Mouse (Mus musculus): ENCODE results near the gene Wbp1l. TPM values are rescaled to one million over a fixed set of nuclear protein-coding genes. Genes with fewer than 3 reads are reported as not detected.
A peak's percentile ranks its signal among the peaks of the same experiment; 100 is the strongest.

The Wbp1l gene
- polyA plus RNA-seq, 1 experiment from 2014 or later, result 14.9 TPM

DNA sequence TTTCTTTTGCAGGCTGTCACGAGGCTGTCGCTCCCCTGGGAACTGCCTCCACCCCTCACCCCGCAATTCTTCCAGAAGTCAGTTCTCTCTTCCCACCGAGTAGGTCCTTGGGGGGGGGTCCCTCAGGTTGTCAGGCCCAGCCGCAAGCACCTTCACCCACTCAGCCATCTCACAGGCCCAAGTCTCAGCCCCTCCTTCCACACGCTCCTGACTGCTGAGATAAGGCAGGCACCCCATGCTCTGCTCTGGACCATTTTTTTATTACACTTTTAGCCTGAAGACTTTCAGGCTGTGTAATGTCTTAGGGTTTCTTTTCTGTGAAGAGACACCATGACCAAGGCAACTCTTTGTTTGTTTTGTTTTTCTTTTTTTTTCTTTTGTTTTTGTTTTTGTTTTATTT lies 38.7 kb downstream of the Wbp1l start:
- H3K27me3 ChIP-seq, result no peaks in the 10 kb centered on the region
- no peak overlapping the region for H3K4me3 ChIP-seq (replicated peaks)
- H3K27ac ChIP-seq, result no peak overlapping the region
- peaks cover 33% of the 10 kb centered on the region for H3K36me3 ChIP-seq
- H3K9ac ChIP-seq, result no peak overlapping the region
- peaks cover 88% of the 10 kb centered on the region for H3K4me1 ChIP-seq (replicated peaks)
- no peak overlapping the region for H3K4me2 ChIP-seq
- WGBS (ENCODE audit: insufficient replicate concordance), result 53% methylated on average over 6 of the region's 6 CpGs
- ATAC-seq (ENCODE audit: low read depth) (peak; percentile 55; the same call in 1 of the 2 replicates), DNase-seq (peak; percentile 39)
- H3K9me3 ChIP-seq (replicated peaks), result no peaks in the 10 kb centered on the region

DNA sequence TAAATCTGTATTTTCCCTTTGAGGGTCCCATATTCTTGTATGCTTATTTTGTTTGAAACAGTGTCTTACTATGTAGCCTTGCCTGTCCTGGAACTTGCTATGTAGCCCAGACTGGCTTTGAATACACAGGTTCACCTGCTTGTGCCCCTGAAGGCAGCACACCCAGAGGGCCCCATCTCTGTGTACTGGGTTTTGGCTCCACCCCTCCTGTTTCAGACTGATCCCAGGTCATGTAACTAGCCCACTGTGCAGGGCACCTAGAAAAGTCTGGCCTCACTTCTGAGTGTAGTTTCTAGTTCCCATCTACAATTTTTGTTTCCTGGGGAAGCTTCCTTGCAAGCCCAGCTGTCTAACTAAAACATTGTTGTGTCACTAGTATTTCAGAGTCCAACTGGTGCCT lies 40.2 kb downstream of the Wbp1l start:
- no peak overlapping the region for H3K9ac ChIP-seq
- H3K4me2 ChIP-seq, result no peak overlapping the region

DNA sequence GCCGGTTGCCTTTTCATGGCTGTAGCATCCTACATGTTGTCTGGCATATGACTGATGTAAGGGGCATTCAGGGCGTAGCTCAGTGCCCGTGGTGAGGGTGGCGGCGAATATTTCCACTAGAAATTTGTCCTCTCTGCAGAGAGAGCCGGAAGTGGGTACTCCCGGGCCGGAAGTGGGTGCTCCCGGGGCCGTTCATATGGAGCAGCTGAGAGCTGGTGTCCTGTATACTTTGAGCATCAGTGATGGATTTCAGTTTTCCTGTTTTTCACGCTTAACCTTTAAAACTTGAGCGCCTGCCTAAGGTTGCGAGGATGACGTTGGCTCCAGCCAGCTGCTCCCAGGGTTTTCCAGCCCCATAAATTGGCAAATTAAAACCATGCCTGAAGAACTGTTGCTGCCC lies 40.6 kb downstream of the Wbp1l start:
- peak overlapping the region; percentile 71 for H3K27ac ChIP-seq

More for the DNA sequence above, 40.2 kb downstream of the Wbp1l start:
- ATAC-seq (ENCODE audit: low read depth) (peak; percentile 63), DNase-seq (peak; percentile 15)
- H3K27ac ChIP-seq, result peak overlapping the region; percentile 71
- H3K36me3 ChIP-seq, result peaks cover 30% of the 10 kb centered on the region
- H3K4me1 ChIP-seq (replicated peaks), result peaks cover 96% of the 10 kb centered on the region
- H3K9me3 ChIP-seq (replicated peaks), result no peaks in the 10 kb centered on the region
- no peaks in the 10 kb centered on the region for H3K27me3 ChIP-seq
- H3K4me3 ChIP-seq (replicated peaks), result no peak overlapping the region

DNA sequence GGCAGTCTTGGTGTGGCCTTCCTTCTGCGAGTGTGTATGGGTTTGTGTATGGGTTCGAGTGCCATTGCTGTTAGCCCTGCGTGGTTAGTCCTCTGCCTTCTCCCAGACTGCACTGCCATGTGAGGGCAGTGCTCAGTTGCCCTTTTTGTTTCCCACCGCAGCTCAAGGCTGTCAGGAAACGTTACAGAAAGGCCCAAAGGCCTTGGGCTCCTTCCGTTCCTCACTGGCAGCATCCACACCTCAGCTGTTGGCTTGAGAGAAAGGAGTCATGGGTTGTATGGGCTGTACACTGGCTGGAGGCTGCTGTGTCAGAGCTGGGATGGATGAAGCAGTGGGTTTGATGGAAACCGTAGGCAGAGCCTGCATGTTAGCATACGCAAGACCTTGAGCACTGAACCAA lies 41.9 kb downstream of the Wbp1l start:
- 0 out of 2 replicates have a peak overlapping the region, but pooled peaks have one; percentile 23 for H3K27ac ChIP-seq
- ATAC-seq (ENCODE audit: low read depth), result no peak
- peaks cover 98% of the 10 kb centered on the region for H3K4me1 ChIP-seq (replicated peaks)
- H3K27me3 ChIP-seq, result no peaks in the 10 kb centered on the region
- 73% methylated on average over 8 of the region's 8 CpGs for WGBS (ENCODE audit: insufficient replicate concordance)
- DNase-seq, result no peak
- H3K4me2 ChIP-seq, result no peak overlapping the region
- peaks cover 45% of the 10 kb centered on the region for H3K36me3 ChIP-seq
- H3K9me3 ChIP-seq (replicated peaks), result no peaks in the 10 kb centered on the region
- H3K9ac ChIP-seq, result no peak overlapping the region
- no peak overlapping the region for H3K4me3 ChIP-seq (replicated peaks)

More for the DNA sequence above, 40.6 kb downstream of the Wbp1l start:
- Histone ChIP-seq H3K9ac (no peak overlapping the region), H3K4me3 (replicated peaks) (no peak overlapping the region), H3K4me2 (no peak overlapping the region), H3K27me3 (no peaks in the 10 kb centered on the region), H3K36me3 (peaks cover 33% of the 10 kb centered on the region), H3K9me3 (replicated peaks) (no peaks in the 10 kb centered on the region), H3K4me1 (replicated peaks) (peaks cover 97% of the 10 kb centered on the region)
- no peak for DNase-seq
- WGBS (ENCODE audit: insufficient replicate concordance), result 72% methylated on average over 14 of the region's 14 CpGs
- no peak for ATAC-seq (ENCODE audit: low read depth)

DNA sequence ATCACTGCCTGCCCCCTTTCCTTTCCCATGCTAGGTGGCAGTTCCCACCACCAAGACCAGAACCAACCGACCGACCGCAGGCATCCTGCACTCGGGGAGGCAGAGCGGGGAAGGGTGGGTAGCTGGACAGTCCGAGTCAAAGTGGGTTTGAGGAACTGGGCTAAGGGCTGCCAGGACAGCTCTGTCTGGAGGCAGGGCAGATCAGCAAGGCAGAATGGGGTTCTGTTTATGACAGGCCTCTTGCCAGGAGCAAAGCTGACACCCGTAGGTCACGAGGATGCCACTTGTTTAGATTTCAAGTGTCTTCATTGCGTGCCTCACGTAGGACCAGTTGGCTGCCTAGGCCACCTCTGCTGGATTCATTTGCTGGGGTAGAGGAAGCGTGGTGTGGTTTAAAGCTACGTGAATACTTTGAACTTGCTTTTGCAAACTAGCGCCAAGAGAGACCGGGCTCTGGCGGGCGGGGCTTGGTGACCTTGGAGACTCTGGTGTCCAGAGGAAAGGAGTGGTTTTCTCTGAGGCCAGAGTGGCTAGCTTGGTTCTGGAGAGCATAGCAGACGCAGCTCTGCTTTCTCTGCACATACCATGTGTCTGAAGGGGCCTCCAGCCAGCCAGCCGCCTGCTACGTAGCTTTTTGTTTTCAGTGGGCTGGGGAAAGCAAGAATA lies 42.7 kb downstream of the Wbp1l start:
- Histone ChIP-seq H3K36me3 (peaks cover 53% of the 10 kb centered on the region), H3K9me3 (replicated peaks) (no peaks in the 10 kb centered on the region), H3K4me1 (replicated peaks) (peaks cover 98% of the 10 kb centered on the region), H3K9ac (peak overlapping the region; percentile 7; the same call in 1 of the 2 replicates), H3K27ac (peak overlapping the region; percentile 50), H3K4me3 (replicated peaks) (no peak overlapping the region), H3K27me3 (no peaks in the 10 kb centered on the region), H3K4me2 (no peak overlapping the region)
- no peak for DNase-seq
- WGBS (ENCODE audit: insufficient replicate concordance), result 60% methylated on average over 19 of the region's 19 CpGs
- no peak for ATAC-seq (ENCODE audit: low read depth)

DNA sequence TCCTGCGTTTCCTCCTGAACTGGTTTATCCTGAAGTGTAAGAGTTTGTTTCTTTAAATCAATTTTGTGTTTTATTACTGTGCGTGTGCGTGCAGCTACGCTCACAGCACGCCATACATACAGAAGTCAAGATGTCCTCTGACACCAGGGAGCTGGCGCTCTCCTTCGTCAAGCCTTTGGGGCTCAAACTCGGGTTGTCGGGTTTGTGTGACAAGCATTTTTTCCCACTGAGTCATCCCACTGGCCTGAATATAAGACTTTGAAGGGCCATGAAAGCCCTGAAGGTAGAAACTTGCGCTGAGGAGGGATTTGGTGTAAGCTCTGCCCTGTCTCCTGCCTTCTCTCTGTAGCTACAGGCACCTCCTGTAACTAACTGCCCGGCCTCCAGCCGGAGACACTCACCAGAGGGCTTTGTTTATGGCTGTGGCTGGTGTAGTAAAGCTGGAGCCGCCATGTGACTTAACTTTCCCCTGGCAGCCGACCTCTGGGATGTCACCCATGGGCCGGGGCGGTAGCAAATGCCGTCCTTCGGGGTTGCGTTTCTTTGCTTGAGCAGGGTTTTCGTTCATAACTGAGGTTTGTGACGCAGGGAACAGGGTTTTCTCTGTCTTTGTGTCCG lies 43.4 kb downstream of the Wbp1l start:
- Histone ChIP-seq H3K4me2 (no peak overlapping the region), H3K4me1 (replicated peaks) (peaks cover 93% of the 10 kb centered on the region)
- 81% methylated on average over 22 of the region's 22 CpGs for WGBS (ENCODE audit: insufficient replicate concordance)

DNA sequence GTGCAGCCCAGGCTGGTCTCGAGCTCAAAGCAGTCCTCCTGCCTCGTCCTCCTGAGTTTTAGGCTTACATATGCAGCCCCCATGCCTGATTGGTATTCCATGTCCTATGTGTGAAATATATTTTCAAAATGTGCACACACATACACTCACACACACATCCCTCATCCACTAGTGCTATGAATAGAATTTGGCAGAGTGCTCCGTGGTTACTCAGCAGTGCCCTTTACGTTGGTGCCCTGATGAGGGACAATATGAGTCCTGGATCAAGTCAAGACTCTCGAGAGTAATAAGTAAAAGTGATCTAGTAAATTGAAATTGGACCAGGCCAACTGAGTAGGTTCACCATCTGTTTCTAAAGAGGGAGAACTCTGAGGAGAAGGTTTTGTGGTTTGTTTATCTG lies 44.4 kb downstream of the Wbp1l start:
- Histone ChIP-seq H3K27me3 (no peaks in the 10 kb centered on the region), H3K27ac (no peak overlapping the region), H3K36me3 (peaks cover 48% of the 10 kb centered on the region), H3K4me2 (no peak overlapping the region), H3K4me1 (replicated peaks) (peaks cover 88% of the 10 kb centered on the region), H3K9me3 (replicated peaks) (no peaks in the 10 kb centered on the region), H3K4me3 (replicated peaks) (no peak overlapping the region), H3K9ac (no peak overlapping the region)
- WGBS (ENCODE audit: insufficient replicate concordance), result 73% methylated on average over 5 of the region's 5 CpGs
- DNase-seq (no peak), ATAC-seq (ENCODE audit: low read depth) (no peak)

More for the DNA sequence above, 43.4 kb downstream of the Wbp1l start:
- ATAC-seq (ENCODE audit: low read depth) (no peak), DNase-seq (no peak)
- Histone ChIP-seq H3K9ac (no peak overlapping the region), H3K27ac (peak overlapping the region; percentile 50), H3K4me3 (replicated peaks) (no peak overlapping the region), H3K9me3 (replicated peaks) (no peaks in the 10 kb centered on the region), H3K27me3 (no peaks in the 10 kb centered on the region), H3K36me3 (peaks cover 55% of the 10 kb centered on the region)

DNA sequence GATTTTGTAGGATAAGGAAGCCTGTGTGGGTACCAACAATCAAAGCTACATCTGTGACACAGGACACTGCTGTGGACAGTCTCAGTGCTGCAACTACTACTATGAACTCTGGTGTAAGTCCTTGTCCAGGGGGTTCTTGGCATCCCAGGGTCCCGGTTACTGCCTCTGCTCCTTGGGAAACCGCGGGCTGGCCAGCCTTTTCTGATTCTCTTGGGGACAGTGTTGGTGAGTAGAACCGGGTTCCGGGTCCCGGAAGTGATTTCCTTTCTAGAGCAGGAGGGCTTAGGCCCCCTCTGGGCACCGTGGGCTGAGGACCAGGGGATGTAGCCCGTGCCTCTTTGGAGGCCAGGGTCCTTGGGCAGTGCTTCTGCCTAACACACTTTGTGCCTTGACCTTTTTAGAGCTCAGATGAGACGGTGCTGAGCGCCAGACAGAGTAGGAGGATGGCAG lies 45.5 kb downstream of the Wbp1l start:
- peaks cover 81% of the 10 kb centered on the region for H3K4me1 ChIP-seq (replicated peaks)
- H3K9ac ChIP-seq, result no peak overlapping the region
- ATAC-seq (ENCODE audit: low read depth) (0 out of 2 replicates have a peak, but pooled peaks have one; percentile 16), DNase-seq (no peak)
- H3K4me2 ChIP-seq, result no peak overlapping the region
- 82% methylated on average over 10 of the region's 10 CpGs for WGBS (ENCODE audit: insufficient replicate concordance)
- no peaks in the 10 kb centered on the region for H3K27me3 ChIP-seq
- no peaks in the 10 kb centered on the region for H3K9me3 ChIP-seq (replicated peaks)
- H3K4me3 ChIP-seq (replicated peaks), result no peak overlapping the region
- peaks cover 49% of the 10 kb centered on the region for H3K36me3 ChIP-seq
- 0 out of 2 replicates have a peak overlapping the region, but pooled peaks have one; percentile 57 for H3K27ac ChIP-seq

DNA sequence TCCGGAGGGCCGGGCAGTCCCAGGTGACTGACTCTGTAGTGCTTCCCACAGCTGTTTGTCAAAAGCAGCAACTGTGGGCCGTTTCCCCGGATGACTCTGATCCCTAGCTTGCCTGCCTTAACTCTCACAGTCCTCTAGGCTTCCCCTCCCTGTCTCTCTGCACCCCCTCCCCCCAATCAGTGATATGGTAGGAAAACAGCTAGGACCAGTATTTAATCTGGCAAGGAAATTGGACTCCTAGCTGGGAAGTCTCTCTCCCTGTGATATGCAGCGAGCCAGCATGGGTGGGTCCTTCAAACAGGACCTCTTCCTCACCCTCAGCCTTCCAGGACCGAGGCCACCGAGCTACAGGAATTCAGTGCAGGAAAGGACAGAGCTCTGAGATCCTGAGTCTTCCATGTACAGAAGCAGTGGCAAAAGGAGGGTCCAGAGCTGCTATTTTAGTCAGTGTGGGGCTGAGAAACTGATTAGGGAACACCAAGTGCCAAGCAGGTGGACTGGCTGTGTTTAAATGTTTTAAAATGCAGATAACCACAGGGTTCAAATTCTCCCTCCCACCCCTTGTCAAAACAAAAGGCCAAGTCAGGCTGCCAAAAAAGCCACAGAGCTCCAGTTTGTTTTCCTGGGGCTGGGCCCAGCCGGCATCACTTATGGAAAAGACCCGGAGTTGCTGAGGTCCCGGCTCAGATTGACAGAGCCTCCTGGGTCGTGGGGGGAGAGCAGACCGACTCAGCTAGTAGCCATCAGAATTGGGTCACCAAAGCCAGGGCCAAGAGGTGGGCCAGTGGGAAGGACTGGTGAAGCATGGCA lies 46.1 kb downstream of the Wbp1l start:
- WGBS (ENCODE audit: insufficient replicate concordance), result 67% methylated on average over 12 of the region's 12 CpGs
- no peak overlapping the region for H3K4me2 ChIP-seq
- ATAC-seq (ENCODE audit: low read depth), result 0 out of 2 replicates have a peak, but pooled peaks have one; percentile 21
- peaks cover 75% of the 10 kb centered on the region for H3K4me1 ChIP-seq (replicated peaks)
- H3K27me3 ChIP-seq, result no peaks in the 10 kb centered on the region
- H3K4me3 ChIP-seq (replicated peaks), result no peak overlapping the region
- H3K9me3 ChIP-seq (replicated peaks), result no peaks in the 10 kb centered on the region
- H3K9ac ChIP-seq, result no peak overlapping the region
- no peak for DNase-seq
- H3K27ac ChIP-seq, result peak overlapping the region; percentile 57
- peaks cover 44% of the 10 kb centered on the region for H3K36me3 ChIP-seq

DNA sequence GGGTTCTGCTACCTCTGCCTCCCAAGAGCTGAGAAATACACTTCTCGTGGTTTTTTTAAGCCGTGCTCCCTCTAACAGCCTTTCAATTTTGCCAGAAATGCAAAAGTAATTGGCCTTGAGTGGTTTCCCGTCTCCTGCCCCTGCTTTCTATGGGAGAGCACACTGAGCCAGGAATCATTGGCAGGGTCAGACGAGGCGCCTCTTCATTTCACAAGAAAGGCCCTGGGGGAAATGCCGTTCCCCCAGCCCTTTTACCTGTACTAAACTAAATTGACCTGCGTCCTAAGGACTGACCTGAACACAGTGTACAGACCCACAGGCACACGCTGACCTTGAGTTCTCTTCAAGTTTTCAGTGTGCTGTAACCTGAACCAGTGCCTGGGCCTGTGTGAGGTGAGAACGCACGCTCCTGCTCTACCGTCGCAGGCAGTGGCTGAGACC lies 47.2 kb downstream of the Wbp1l start:
- DNase-seq (no peak), ATAC-seq (ENCODE audit: low read depth) (no peak)
- H3K36me3 ChIP-seq, result peaks cover 37% of the 10 kb centered on the region
- 82% methylated on average over 12 of the region's 12 CpGs for WGBS (ENCODE audit: insufficient replicate concordance)
- H3K9ac ChIP-seq, result no peak overlapping the region
- peak overlapping the region; percentile 57; the same call in 1 of the 2 replicates for H3K27ac ChIP-seq
- no peaks in the 10 kb centered on the region for H3K9me3 ChIP-seq (replicated peaks)
- no peak overlapping the region for H3K4me3 ChIP-seq (replicated peaks)
- peaks cover 66% of the 10 kb centered on the region for H3K4me1 ChIP-seq (replicated peaks)
- no peak overlapping the region for H3K4me2 ChIP-seq
- no peaks in the 10 kb centered on the region for H3K27me3 ChIP-seq

DNA sequence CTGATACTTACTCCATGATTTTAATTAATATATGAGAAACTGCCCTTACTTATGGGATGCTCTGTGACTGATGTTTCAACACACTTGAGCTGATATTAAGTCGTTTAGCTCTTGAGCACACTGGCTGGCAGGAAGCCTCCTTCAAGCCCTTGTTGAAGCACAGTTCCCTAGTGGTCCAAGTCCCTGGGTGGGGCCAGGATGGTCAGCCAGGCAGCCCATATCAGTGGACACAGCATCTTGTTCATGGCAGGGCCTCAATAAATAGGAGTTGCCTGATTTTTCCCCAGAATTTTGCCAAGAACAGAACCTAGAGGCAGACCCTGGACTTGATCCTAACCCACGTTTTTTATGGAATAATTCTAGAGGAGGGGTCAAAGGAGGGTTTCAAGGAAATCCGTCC lies 48.4 kb downstream of the Wbp1l start:
- Histone ChIP-seq H3K27ac (no peak overlapping the region), H3K36me3 (peaks cover 41% of the 10 kb centered on the region), H3K9me3 (replicated peaks) (no peaks in the 10 kb centered on the region), H3K4me2 (no peak overlapping the region), H3K9ac (no peak overlapping the region), H3K4me1 (replicated peaks) (peaks cover 54% of the 10 kb centered on the region), H3K27me3 (no peaks in the 10 kb centered on the region), H3K4me3 (replicated peaks) (no peak overlapping the region)
- 69% methylated on average over 3 of the region's 3 CpGs for WGBS (ENCODE audit: insufficient replicate concordance)
- DNase-seq (no peak), ATAC-seq (ENCODE audit: low read depth) (no peak)

All from liver, embryonic 13.5 days (tissue).